Mouse (Mus musculus) hindbrain, postnatal 0 days (tissue): ENCODE results near the gene Sbp. TPM values are rescaled to one million over a fixed set of nuclear protein-coding genes. Genes with fewer than 3 reads are reported as not detected.

Source experiments
- ATAC-seq: fragments of 200-750 bp; cut with Nextera tagmentation; 2 replicates; pipeline ENCODE4 v1.8.0; 2017; ENCODE audit warnings: mild to moderate bottlenecking, moderate TSS enrichment, moderate library complexity
- DNase-seq: peaks from one replicate; pipeline ENCODE4 v3.0.0-alpha.2; 2015; ENCODE audit warnings: low spot score
- H3K27ac ChIP-seq: fragments of 300-500 bp; sonication (generic); 2 replicates; pipeline ENCODE4 v1.5.1; 2014; ENCODE audit warnings: mild to moderate bottlenecking
- H3K27me3 ChIP-seq: fragments of 300-500 bp; sonication (generic); 2 replicates; pipeline ENCODE4 v1.6.1; 2014; ENCODE audit warnings: low read length, mixed read lengths; ENCODE audit not compliant: insufficient read depth
- H3K36me3 ChIP-seq: fragments of 300-500 bp; sonication (generic); 2 replicates; pipeline ENCODE4 v1.6.1; 2014; ENCODE audit warnings: low read length, mixed read lengths; ENCODE audit not compliant: insufficient read depth
- H3K4me1 ChIP-seq: fragments of 300-500 bp; sonication (generic); 2 replicates; pipeline ENCODE4 v1.6.1; 2014; ENCODE audit warnings: antibody characterized with exemption, low read length, mixed read lengths; ENCODE audit not compliant: insufficient read depth
- H3K4me2 ChIP-seq: fragments of 300-500 bp; sonication (generic); 2 replicates; pipeline ENCODE4 v1.6.1; 2014; ENCODE audit warnings: low read depth, mild to moderate bottlenecking, low read length, moderate library complexity, mixed read lengths
- H3K4me3 ChIP-seq: fragments of 300-500 bp; sonication (generic); 2 replicates; pipeline ENCODE4 v1.5.1; 2014; ENCODE audit warnings: low read length
- H3K9ac ChIP-seq: fragments of 300-500 bp; sonication (generic); replicated peaks from 2 replicates; pipeline ENCODE4 v1.6.1; 2014; ENCODE audit warnings: mild to moderate bottlenecking, low read length, moderate library complexity, mixed read lengths
- H3K9me3 ChIP-seq: fragments of 300-500 bp; sonication (generic); 2 replicates; pipeline ENCODE4 v1.6.1; 2016; ENCODE audit warnings: low read length, mixed read lengths
- CTCF ChIP-seq: IDR thresholded peaks from 2 replicates; pipeline ENCODE4 v1.5.1; 2016; ENCODE audit warnings: antibody characterized with exemption, control low read depth, low read depth
- WGBS: fragments of 180-500 bp; shearing (Covaris S2); extraction: QIAGEN DNeasy Blood & Tissue Kit; methylation state at CpG from one replicate; pipeline ENCODE4 v1.1.7; 2014; 5-methylcytosine and 5-hydroxymethylcytosine counted together
- polyA plus RNA-seq: library from polyadenylated mRNA; unstranded; fragments of >200 nt; fragmentation: Nextera tagmentation; extraction: Ambion mirVana; gene quantifications from 2 replicates; pipeline ENCODE4 v1.2.1, GENCODE M21; 2015
- total RNA-seq: library from RNA; depleted of rRNA; stranded (reverse); fragments of >200 nt; gene quantifications from 2 replicates; pipeline ENCODE4 v1.2.3, GENCODE M21; 2014; rRNA removed

Gene Sbp
- total and polyA plus RNA-seq, 2 experiments from 2014 or later = not detected

- no peak for ATAC-seq
- no peak overlapping the region for H3K27ac ChIP-seq
- WGBS = 39% methylated on average over 2 of the region's 2 CpGs
- no peaks in the 10 kb centered on the region for H3K4me1 ChIP-seq
- DNase-seq = no peak
- H3K36me3 ChIP-seq = no peaks in the 10 kb centered on the region
- no peak overlapping the region for H3K4me3 ChIP-seq
- H3K9ac ChIP-seq = no peak overlapping the region
- no peak for TF ChIP-seq CTCF
- no peaks in the 10 kb centered on the region for H3K27me3 ChIP-seq
- no peaks in the 10 kb centered on the region for H3K9me3 ChIP-seq
- no peak overlapping the region for H3K4me2 ChIP-seq
These were observed 48.3 kb downstream of the Sbp start for GRCm38 (mm10) chr17:23989802-23990201.

GRCm38 (mm10) chr17:23992789-23993553 lies 51.5 kb downstream of the Sbp start:
- H3K4me1 ChIP-seq = no peaks in the 10 kb centered on the region
- H3K9me3 ChIP-seq = no peaks in the 10 kb centered on the region
- H3K27ac ChIP-seq = no peak overlapping the region
- 73% methylated on average over 9 of the region's 9 CpGs for WGBS
- H3K4me2 ChIP-seq = peak overlapping the region; percentile 58
- no peak for TF ChIP-seq CTCF
- no peak overlapping the region for H3K9ac ChIP-seq
- no peaks in the 10 kb centered on the region for H3K27me3 ChIP-seq
- H3K4me3 ChIP-seq = peak overlapping the region; percentile 7; the same call in 1 of the 2 replicates
- H3K36me3 ChIP-seq = no peaks in the 10 kb centered on the region
- peak; percentile 71 for ATAC-seq
- no peak for DNase-seq

- Histone ChIP-seq H3K36me3 (no peaks in the 10 kb centered on the region), H3K9me3 (no peaks in the 10 kb centered on the region), H3K9ac (0 out of 2 replicates have a peak overlapping the region, but pooled peaks have one; percentile 44), H3K4me1 (no peaks in the 10 kb centered on the region), H3K27me3 (no peaks in the 10 kb centered on the region), H3K4me3 (peak overlapping the region; percentile 20), H3K4me2 (peak overlapping the region; percentile 58), H3K27ac (peak overlapping the region; percentile 41; the same call in 1 of the 2 replicates)
- DNase-seq (peak; percentile 95), ATAC-seq (peak; percentile 87)
- 10% methylated on average over 31 of the region's 31 CpGs for WGBS
- TF ChIP-seq CTCF = peak; percentile 83
These were observed 52.3 kb downstream of the Sbp start for GRCm38 (mm10) chr17:23993559-23994428.

- ATAC-seq (no peak), DNase-seq (no peak)
- Histone ChIP-seq H3K4me3 (no peak overlapping the region), H3K4me2 (no peak overlapping the region), H3K27ac (no peak overlapping the region), H3K9ac (no peak overlapping the region), H3K27me3 (no peaks in the 10 kb centered on the region), H3K36me3 (no peaks in the 10 kb centered on the region), H3K4me1 (no peaks in the 10 kb centered on the region), H3K9me3 (no peaks in the 10 kb centered on the region)
- 58% methylated on average over 7 of the region's 7 CpGs for WGBS
- TF ChIP-seq CTCF = no peak
These were observed 53.2 kb downstream of the Sbp start for GRCm38 (mm10) chr17:23994667-23995066.

Other genes with a start within 250 kb of the Sbp start
- gene 1520401A03Rik, start 218.9 kb upstream of the Sbp start, total RNA-seq = not detected in 2 replicates
- 0.19 and 0.26 TPM in 2 replicates for gene 1520401A03Rik, start 218.9 kb upstream of the Sbp start, polyA plus RNA-seq
- 27.1 and 27.8 TPM in 2 replicates for gene Pkmyt1, start 215.3 kb upstream of the Sbp start, total RNA-seq
- 19.5 and 20.1 TPM in 2 replicates for gene Pkmyt1, start 215.3 kb upstream of the Sbp start, polyA plus RNA-seq
- gene Paqr4, start 200.8 kb upstream of the Sbp start, total RNA-seq = 102 and 120 TPM in 2 replicates
- gene Paqr4, start 200.8 kb upstream of the Sbp start, polyA plus RNA-seq = 69.4 and 72.1 TPM in 2 replicates
- gene Kremen2, start 195.8 kb upstream of the Sbp start, total RNA-seq = 1.2 and 2.0 TPM in 2 replicates
- 1.1 and 1.4 TPM in 2 replicates for gene Kremen2, start 195.8 kb upstream of the Sbp start, polyA plus RNA-seq
- gene Flywch1, start 170.1 kb upstream of the Sbp start, total RNA-seq = 230 and 258 TPM in 2 replicates
- gene Flywch1, start 170.1 kb upstream of the Sbp start, polyA plus RNA-seq = 165 and 183 TPM in 2 replicates
- gene Flywch2, start 155.6 kb upstream of the Sbp start, total RNA-seq = 63.3 and 83.8 TPM in 2 replicates
- 99.8 and 123 TPM in 2 replicates for gene Flywch2, start 155.6 kb upstream of the Sbp start, polyA plus RNA-seq
- gene Srrm2, start 151.1 kb upstream of the Sbp start, total RNA-seq = 133 and 144 TPM in 2 replicates
- gene Srrm2, start 151.1 kb upstream of the Sbp start, polyA plus RNA-seq = 419 and 436 TPM in 2 replicates
- 755 and 1,410 TPM in 2 replicates for gene Elob, start 112.5 kb upstream of the Sbp start, total RNA-seq
- gene Elob, start 112.5 kb upstream of the Sbp start, polyA plus RNA-seq = 1,482 and 1,504 TPM in 2 replicates
- gene Prss33, start 105.6 kb upstream of the Sbp start, total RNA-seq = not detected in 2 replicates
- not detected in 2 replicates for gene Prss33, start 105.6 kb upstream of the Sbp start, polyA plus RNA-seq
- not detected in 2 replicates for gene Prss32, start 97.8 kb upstream of the Sbp start, total RNA-seq
- gene Prss32, start 97.8 kb upstream of the Sbp start, polyA plus RNA-seq = 0.25 and 0.48 TPM in 2 replicates
- 0.37 TPM in 1 of 2 replicates, not detected in the other for gene Prss41, start 97.5 kb upstream of the Sbp start, total RNA-seq
- 0.90 and 1.3 TPM in 2 replicates for gene Prss41, start 97.5 kb upstream of the Sbp start, polyA plus RNA-seq
- gene Prss21, start 73.6 kb upstream of the Sbp start, total RNA-seq = not detected in 2 replicates
- not detected in 2 replicates for gene Prss21, start 73.6 kb upstream of the Sbp start, polyA plus RNA-seq
- gene Dcpp1, start 60.8 kb upstream of the Sbp start, total RNA-seq = not detected in 2 replicates
- gene Dcpp1, start 60.8 kb upstream of the Sbp start, polyA plus RNA-seq = not detected in 2 replicates
- gene Dcpp2, start 60.8 kb upstream of the Sbp start, total RNA-seq = not detected in 2 replicates
- gene Dcpp2, start 60.8 kb upstream of the Sbp start, polyA plus RNA-seq = not detected in 2 replicates
- not detected in 2 replicates for gene Dcpp3, start 24.2 kb upstream of the Sbp start, total RNA-seq
- gene Dcpp3, start 24.2 kb upstream of the Sbp start, polyA plus RNA-seq = not detected in 2 replicates
- 1.4 TPM in 1 of 2 replicates, not detected in the other for gene Sbpl, start 13.6 kb downstream of the Sbp start, total RNA-seq
- gene Sbpl, start 13.6 kb downstream of the Sbp start, polyA plus RNA-seq = not detected in 2 replicates
- not detected in 2 replicates for gene Prss30, start 38.9 kb downstream of the Sbp start, total RNA-seq
- gene Prss30, start 38.9 kb downstream of the Sbp start, polyA plus RNA-seq = not detected in 2 replicates
- gene Prss22, start 56.4 kb downstream of the Sbp start, total RNA-seq = 0.42 TPM in 1 of 2 replicates, not detected in the other
- not detected in 2 replicates for gene Prss22, start 56.4 kb downstream of the Sbp start, polyA plus RNA-seq
- not detected in 2 replicates for gene Prss27, start 96.5 kb downstream of the Sbp start, total RNA-seq
- 0.14 TPM in 1 of 2 replicates, not detected in the other for gene Prss27, start 96.5 kb downstream of the Sbp start, polyA plus RNA-seq
- 106 and 109 TPM in 2 replicates for gene Kctd5, start 131.8 kb downstream of the Sbp start, total RNA-seq
- gene Kctd5, start 131.8 kb downstream of the Sbp start, polyA plus RNA-seq = 91.4 and 95.7 TPM in 2 replicates
- gene Pdpk1, start 209.3 kb downstream of the Sbp start, total RNA-seq = 49.2 and 54.1 TPM in 2 replicates
- gene Pdpk1, start 209.3 kb downstream of the Sbp start, polyA plus RNA-seq = 51.4 and 56.3 TPM in 2 replicates
- gene Amdhd2, start 222.1 kb downstream of the Sbp start, total RNA-seq = 42.0 and 53.0 TPM in 2 replicates
- 38.4 and 40.0 TPM in 2 replicates for gene Amdhd2, start 222.1 kb downstream of the Sbp start, polyA plus RNA-seq
- 780 and 854 TPM in 2 replicates for gene Atp6v0c, start 228.0 kb downstream of the Sbp start, total RNA-seq
- 2,172 and 2,275 TPM in 2 replicates for gene Atp6v0c, start 228.0 kb downstream of the Sbp start, polyA plus RNA-seq